Mouse (Mus musculus): ENCODE results near the gene Mdm2. TPM values are rescaled to one million over a fixed set of nuclear protein-coding genes. Genes with fewer than 3 reads are reported as not detected.

Gene Mdm2
- polyA plus RNA-seq, 2 experiments, result 32.9 to 59.9 TPM

- ATAC-seq (ENCODE audit: low FRiP score, low read depth), result no peak
- H3K27ac ChIP-seq (replicated peaks; ENCODE audit: low read depth, low read length), result no peak overlapping the region
- peaks cover 16% of the 10 kb centered on the region for H3K4me1 ChIP-seq (ENCODE audit: control insufficient read depth, insufficient read depth, low read length)
- H3K36me3 ChIP-seq (ENCODE audit: control insufficient read depth, insufficient read depth, low read length), result no peaks in the 10 kb centered on the region
- no peak for TF ChIP-seq POLR2A (IDR thresholded peaks at IDR 0.05; ENCODE audit: borderline replicate concordance, extremely low read depth, insufficient read depth, insufficient read length)
- 88% methylated on average over 2 of the region's 2 CpGs for WGBS
- no peak overlapping the region for H3K4me2 ChIP-seq (replicated peaks; ENCODE audit: low read depth, low read length, severe bottlenecking)
- H3K9me3 ChIP-seq (ENCODE audit: control insufficient read depth, low read length), result no peaks in the 10 kb centered on the region
- no peak for DNase-seq (ENCODE audit: low spot score)
- no peaks in the 10 kb centered on the region for H3K27me3 ChIP-seq (ENCODE audit: control insufficient read depth, insufficient read depth, low read length)
- H3K4me3 ChIP-seq (replicated peaks; ENCODE audit: low read length), result no peak overlapping the region
- no peak overlapping the region for H3K9ac ChIP-seq (ENCODE audit: low read depth, low read length, severe bottlenecking)
These were observed 62.5 kb downstream of the Mdm2 start for GRCm38 (mm10) chr10:117647964-117648472.

- Histone ChIP-seq H3K4me1 (ENCODE audit: control insufficient read depth, insufficient read depth, low read length) (peaks cover 16% of the 10 kb centered on the region), H3K27me3 (ENCODE audit: control insufficient read depth, insufficient read depth, low read length) (no peaks in the 10 kb centered on the region), H3K4me3 (replicated peaks; ENCODE audit: low read length) (no peak overlapping the region), H3K36me3 (ENCODE audit: control insufficient read depth, insufficient read depth, low read length) (no peaks in the 10 kb centered on the region), H3K9ac (ENCODE audit: low read depth, low read length, severe bottlenecking) (no peak overlapping the region), H3K27ac (replicated peaks; ENCODE audit: low read depth, low read length) (no peak overlapping the region), H3K4me2 (replicated peaks; ENCODE audit: low read depth, low read length, severe bottlenecking) (no peak overlapping the region), H3K9me3 (ENCODE audit: control insufficient read depth, low read length) (no peaks in the 10 kb centered on the region)
- WGBS, result 78% methylated on average over 13 of the region's 13 CpGs
- TF ChIP-seq POLR2A (IDR thresholded peaks at IDR 0.05; ENCODE audit: borderline replicate concordance, extremely low read depth, insufficient read depth, insufficient read length), result no peak
- ATAC-seq (ENCODE audit: low FRiP score, low read depth) (no peak), DNase-seq (ENCODE audit: low spot score) (no peak)
These were observed 63.4 kb downstream of the Mdm2 start for GRCm38 (mm10) chr10:117647158-117647505.

GRCm38 (mm10) chr10:117646482-117647157, 63.9 kb downstream of the Mdm2 start:
- Histone ChIP-seq H3K9ac (ENCODE audit: low read depth, low read length, severe bottlenecking) (no peak overlapping the region), H3K4me3 (replicated peaks; ENCODE audit: low read length) (no peak overlapping the region), H3K9me3 (ENCODE audit: control insufficient read depth, low read length) (no peaks in the 10 kb centered on the region), H3K27me3 (ENCODE audit: control insufficient read depth, insufficient read depth, low read length) (no peaks in the 10 kb centered on the region), H3K27ac (replicated peaks; ENCODE audit: low read depth, low read length) (no peak overlapping the region), H3K36me3 (ENCODE audit: control insufficient read depth, insufficient read depth, low read length) (no peaks in the 10 kb centered on the region), H3K4me1 (ENCODE audit: control insufficient read depth, insufficient read depth, low read length) (peaks cover 16% of the 10 kb centered on the region), H3K4me2 (replicated peaks; ENCODE audit: low read depth, low read length, severe bottlenecking) (no peak overlapping the region)
- no peak for TF ChIP-seq POLR2A (IDR thresholded peaks at IDR 0.05; ENCODE audit: borderline replicate concordance, extremely low read depth, insufficient read depth, insufficient read length)
- DNase-seq (ENCODE audit: low spot score) (no peak), ATAC-seq (ENCODE audit: low FRiP score, low read depth) (no peak)
- WGBS, result 89% methylated on average over 5 of the region's 5 CpGs

- 46% methylated on average over 7 of the region's 7 CpGs for WGBS
- no peak for DNase-seq (ENCODE audit: low spot score)
- Histone ChIP-seq H3K9me3 (ENCODE audit: control insufficient read depth, low read length) (no peaks in the 10 kb centered on the region), H3K4me3 (replicated peaks; ENCODE audit: low read length) (no peak overlapping the region), H3K4me1 (ENCODE audit: control insufficient read depth, insufficient read depth, low read length) (peaks cover 16% of the 10 kb centered on the region), H3K9ac (ENCODE audit: low read depth, low read length, severe bottlenecking) (no peak overlapping the region), H3K36me3 (ENCODE audit: control insufficient read depth, insufficient read depth, low read length) (no peaks in the 10 kb centered on the region), H3K4me2 (replicated peaks; ENCODE audit: low read depth, low read length, severe bottlenecking) (no peak overlapping the region), H3K27me3 (ENCODE audit: control insufficient read depth, insufficient read depth, low read length) (no peaks in the 10 kb centered on the region), H3K27ac (replicated peaks; ENCODE audit: low read depth, low read length) (no peak overlapping the region)
- no peak for TF ChIP-seq POLR2A (IDR thresholded peaks at IDR 0.05; ENCODE audit: borderline replicate concordance, extremely low read depth, insufficient read depth, insufficient read length)
- ATAC-seq (ENCODE audit: low FRiP score, low read depth), result no peak
These were observed 65.0 kb downstream of the Mdm2 start for GRCm38 (mm10) chr10:117645487-117645964.

GRCm38 (mm10) chr10:117644828-117645227, 65.7 kb downstream of the Mdm2 start:
- DNase-seq (ENCODE audit: low spot score) (no peak), ATAC-seq (ENCODE audit: low FRiP score, low read depth) (no peak)
- Histone ChIP-seq H3K4me3 (replicated peaks; ENCODE audit: low read length) (no peak overlapping the region), H3K9me3 (ENCODE audit: control insufficient read depth, low read length) (no peaks in the 10 kb centered on the region), H3K9ac (ENCODE audit: low read depth, low read length, severe bottlenecking) (no peak overlapping the region), H3K36me3 (ENCODE audit: control insufficient read depth, insufficient read depth, low read length) (no peaks in the 10 kb centered on the region), H3K4me1 (ENCODE audit: control insufficient read depth, insufficient read depth, low read length) (peaks cover 16% of the 10 kb centered on the region), H3K4me2 (replicated peaks; ENCODE audit: low read depth, low read length, severe bottlenecking) (no peak overlapping the region), H3K27ac (replicated peaks; ENCODE audit: low read depth, low read length) (no peak overlapping the region; the same call in 1 of the 2 replicates), H3K27me3 (ENCODE audit: control insufficient read depth, insufficient read depth, low read length) (no peaks in the 10 kb centered on the region)
- 70% methylated on average over 11 of the region's 11 CpGs for WGBS
- TF ChIP-seq POLR2A (IDR thresholded peaks at IDR 0.05; ENCODE audit: borderline replicate concordance, extremely low read depth, insufficient read depth, insufficient read length), result no peak

Data from limb, embryonic 14.5 days (tissue).